Mouse (Mus musculus) kidney, adult 9 months (tissue): ENCODE results near the gene Mymx.
"Not testable (repeated sequence)": the region's sequence is repeated elsewhere in the genome, so short reads cannot be mapped to it uniquely, and the experiment has no call there.

Experiments
- DNase-seq: peaks from one replicate; pipeline ENCODE4 v3.0.0; 2022

Gene Mymx

GRCm38 (mm10) chr17:45601877-45602304 is at the start of gene Mymx:
Gene Mymx (minus strand): TSS chr17:45602102.
- peak; percentile 73 for DNase-seq

DNA sequence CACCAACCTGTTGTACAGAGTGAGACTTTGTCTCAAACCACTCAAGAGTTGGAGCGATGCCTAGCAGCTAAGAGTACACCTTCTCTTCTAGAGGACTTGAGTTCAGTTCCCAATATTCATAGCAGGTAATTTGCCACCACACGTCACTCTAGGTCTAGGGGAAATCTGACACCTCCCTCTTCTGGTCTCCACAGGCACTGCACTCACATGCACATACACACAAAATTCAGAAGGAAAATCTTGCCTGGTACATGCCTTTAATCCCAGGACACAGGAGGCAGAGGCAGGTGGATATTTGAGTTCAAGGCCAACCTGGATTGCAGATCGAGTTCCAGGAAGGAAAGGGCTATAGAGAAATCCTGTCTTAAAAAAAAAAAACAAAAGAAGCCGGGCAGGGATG is 42.3 kb upstream of the Mymx start:
- no peak for DNase-seq

- peak; percentile 51 for DNase-seq
Measured at GRCm38 (mm10) chr17:45642701-45643100, 40.8 kb upstream of the Mymx start.

GRCm38 (mm10) chr17:45641981-45642380 is 40.1 kb upstream of the Mymx start:
- no peak for DNase-seq

GRCm38 (mm10) chr17:45638596-45639295 is 36.8 kb upstream of the Mymx start:
- no peak for DNase-seq

- no peak for DNase-seq
Measured at GRCm38 (mm10) chr17:45634033-45634432, 32.1 kb upstream of the Mymx start.

DNA sequence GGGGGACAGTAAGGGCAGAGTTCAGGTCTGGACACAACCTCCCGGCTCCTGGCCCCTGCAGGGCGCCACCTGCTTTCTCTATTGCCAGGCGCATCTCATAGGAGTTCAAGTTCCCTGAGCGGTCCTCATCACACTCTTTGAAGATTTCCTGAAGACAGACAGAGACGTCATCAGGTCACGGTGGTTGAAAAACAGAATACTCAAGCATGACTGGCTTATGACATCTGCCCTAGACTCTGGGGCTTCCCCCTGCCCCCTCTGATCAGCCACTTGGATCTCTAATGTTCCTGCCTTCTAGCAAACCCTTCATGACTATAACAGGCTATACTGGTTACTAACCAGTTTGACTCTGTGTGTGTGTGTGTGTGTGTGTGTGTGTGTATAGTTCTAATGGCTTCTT is 30.0 kb upstream of the Mymx start:
- DNase-seq: no peak

- no peak for DNase-seq
Measured at GRCm38 (mm10) chr17:45630992-45631391, 29.1 kb upstream of the Mymx start.

DNA sequence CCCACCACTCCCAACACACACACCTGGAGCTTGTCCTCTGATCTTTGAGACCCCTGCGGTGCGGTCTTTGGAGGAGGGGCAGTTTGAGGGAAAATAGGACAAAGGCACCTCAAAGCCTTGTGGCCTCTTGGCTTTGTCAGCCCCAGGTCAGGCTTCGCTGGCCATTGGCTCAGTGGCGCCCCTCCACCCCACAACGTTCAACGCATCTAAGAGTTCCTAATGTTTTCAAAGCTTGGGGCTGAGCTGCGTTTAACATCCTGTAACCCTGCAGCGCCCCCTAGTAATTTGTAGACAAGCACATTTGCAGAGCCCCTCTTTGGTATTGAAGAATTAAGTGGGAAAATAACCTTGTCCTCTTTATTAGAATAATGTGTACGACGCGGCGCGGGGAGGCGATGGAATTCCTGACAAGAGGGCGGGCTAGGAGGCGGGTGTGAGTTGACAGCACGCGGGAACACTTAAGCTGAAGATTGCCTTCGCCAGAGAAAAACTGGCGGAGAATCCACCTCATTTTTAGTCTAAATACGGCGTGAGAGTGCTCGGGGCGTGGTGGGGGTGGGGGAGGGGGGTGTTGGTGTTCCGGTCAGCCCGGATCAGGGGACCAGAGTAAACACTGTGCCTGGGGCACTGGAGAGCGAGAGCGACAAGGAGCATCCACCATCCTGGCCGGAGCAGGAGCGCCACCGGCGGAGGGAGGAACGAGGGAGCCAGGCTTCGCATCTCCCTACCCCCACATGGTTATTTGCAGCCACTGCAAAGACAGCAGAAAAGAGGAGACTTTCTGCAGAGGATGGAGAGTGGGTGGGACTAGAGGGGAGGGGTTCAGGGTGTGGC is 28.2 kb upstream of the Mymx start:
- DNase-seq: peak; percentile 73

GRCm38 (mm10) chr17:45628885-45629855 is 27.3 kb upstream of the Mymx start:
- peak; percentile 41 for DNase-seq

- no peak for DNase-seq
Measured at GRCm38 (mm10) chr17:45628160-45628559, 26.3 kb upstream of the Mymx start.

DNA sequence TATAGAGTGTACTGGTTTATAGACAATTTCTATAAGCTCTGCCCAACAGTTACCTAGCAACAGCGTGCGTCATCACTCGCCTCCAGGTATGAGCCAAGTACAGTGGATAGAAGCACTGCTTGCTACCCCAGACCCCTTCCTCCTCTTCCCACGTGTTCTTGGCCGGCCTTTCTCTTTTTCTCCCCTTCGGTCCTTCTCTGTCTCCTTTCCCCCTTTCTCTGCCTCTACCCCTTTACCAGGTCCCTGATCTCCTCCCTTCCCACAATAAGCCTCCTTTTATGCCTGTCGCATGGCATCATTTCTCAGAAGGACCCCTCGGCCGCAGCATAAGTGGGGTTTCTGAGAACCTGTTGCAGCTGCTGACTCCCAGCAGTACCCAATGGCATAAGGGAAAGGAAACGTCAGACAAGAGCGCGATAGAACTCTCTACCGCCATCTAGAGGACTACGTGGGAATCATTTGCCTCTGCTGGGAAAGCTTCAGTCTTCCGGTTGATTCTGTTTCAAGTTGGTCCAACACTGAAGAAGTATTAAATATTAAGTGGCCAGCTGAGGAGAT is 24.8 kb upstream of the Mymx start:
- peak; percentile 82 for DNase-seq

DNA sequence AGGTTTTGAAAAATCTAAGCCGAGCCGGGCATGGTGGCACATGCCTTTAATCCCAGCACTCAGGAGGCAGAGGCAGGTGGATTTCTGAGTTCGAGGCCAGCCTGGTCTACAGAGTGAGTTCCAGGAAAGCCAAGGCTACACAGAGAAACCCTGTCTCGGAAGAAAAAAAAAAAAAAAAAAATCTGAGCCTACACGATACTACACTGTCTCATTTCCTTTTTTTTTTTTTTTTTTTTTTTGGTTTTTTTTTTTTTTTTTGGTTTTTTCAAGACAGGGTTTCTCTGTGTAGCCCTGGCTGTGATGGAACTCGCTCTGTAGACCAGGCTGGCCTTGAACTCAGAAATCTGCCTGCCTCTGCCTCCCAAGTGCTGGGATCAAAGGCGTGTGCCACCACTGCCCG is 21.5 kb upstream of the Mymx start:
- DNase-seq: not testable (repeated sequence)

DNA sequence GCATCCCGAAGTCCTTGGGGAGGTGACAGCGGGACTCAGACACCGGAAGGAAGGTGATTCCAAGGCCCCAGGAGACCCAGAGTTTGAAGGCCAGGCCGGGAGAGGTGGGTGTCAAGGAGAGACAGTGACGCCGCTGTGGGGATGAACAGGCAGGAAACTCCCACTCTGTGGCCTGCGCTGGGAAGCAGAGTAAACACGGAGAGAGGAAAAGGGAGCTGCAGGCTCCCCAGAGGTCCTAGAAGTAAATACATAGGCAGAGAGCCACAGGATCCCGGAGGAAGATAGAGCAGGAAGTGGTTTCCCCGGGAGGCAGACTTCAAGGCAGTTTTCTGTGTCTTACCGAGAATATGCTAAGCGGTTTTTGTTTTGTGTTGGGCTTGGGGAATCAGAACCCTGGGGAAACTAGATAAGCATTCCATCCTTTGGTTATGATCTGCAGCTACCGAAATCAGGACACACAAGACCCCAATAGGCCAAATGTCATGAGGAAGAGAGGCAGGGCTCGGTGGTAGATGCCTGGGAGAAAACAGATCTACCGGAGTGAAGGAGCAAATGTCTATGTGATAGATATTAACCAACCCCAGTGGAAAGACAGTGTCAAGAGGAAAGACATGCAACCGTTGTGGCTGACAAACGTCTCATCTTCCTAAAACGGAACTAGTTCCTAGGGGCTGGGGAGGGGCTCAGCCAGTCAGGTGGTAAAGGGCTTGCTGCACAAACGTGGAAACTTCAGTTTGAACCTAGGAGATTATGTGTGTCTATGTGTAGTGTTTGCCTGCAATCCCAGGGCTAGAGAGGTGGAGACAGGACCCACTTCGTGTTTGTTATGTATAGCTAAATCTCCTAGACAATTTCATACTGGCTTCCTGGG is 17.7 kb upstream of the Mymx start:
- DNase-seq: peak; percentile 44

GRCm38 (mm10) chr17:45618941-45619385 is 17.1 kb upstream of the Mymx start:
- DNase-seq: peak; percentile 70

DNA sequence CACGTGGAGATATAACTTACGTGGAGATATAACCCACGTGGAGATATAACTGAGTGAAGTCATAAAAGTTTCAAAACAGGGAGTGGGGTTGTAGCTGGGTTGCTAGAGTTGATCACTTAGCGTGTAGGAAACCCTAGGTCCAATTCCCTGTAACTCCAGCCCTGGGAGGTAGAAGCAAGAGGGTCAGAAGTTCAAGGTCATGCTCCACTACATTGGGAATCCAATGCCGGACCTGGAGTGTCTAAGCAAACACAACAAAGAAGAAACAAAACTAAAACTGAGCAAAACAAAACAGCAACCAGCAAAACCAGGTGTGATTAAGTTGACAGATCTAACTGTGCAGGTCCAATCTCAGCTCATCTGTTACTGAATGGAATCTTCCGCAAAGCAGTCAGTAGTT is 15.8 kb upstream of the Mymx start:
- no peak for DNase-seq

GRCm38 (mm10) chr17:45616679-45617078 is 14.8 kb upstream of the Mymx start:
- DNase-seq: no peak

DNA sequence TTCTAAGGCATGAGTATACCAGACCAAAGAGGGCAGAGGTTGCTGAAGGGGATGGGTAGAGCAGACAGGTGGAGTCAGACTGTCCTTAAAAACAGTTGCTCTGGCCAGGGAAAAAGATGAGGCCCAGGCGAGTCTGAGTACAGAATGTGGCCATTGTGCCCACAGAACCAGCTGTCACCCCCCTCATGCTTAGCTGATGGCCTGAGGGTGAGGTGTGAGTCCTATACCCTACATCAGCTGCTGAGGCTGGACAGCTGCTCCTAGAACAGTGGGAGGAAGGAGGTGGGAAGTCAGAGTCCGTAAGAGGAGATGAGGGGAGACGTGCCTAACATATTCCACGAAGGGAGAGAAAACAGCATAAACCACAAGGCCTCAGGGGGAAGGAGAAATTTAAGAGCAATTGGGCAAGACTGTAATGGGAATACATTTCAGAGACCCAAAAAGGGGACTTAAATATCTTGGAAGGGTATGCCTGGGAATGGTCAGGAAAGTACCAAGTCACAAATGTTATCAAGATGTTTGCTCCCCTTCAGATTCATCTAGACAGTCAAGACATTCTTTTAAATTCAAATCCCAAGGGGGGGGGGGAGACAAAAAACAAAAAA is 14.2 kb upstream of the Mymx start:
- DNase-seq: no peak

DNA sequence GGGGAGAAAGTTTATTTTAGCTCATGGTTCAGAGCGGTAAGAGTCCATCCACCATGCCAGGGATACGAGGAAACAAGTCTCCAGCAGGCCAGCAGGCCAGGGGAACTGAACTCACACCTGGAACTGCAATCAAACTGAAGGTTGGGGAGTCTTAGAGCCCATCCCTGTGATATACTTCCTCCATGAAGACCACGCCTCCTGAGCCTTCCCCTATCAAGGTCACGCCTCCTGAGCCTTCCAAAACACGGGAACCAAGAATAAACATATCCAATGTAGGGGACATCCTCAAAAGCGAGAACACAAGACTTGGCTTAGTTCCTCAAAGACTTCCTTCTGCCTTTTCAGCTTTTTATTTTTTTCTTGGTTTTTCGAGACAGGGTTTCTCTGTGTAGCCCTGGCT is 11.0 kb upstream of the Mymx start:
- DNase-seq: no peak

GRCm38 (mm10) chr17:45612008-45612407 is 10.1 kb upstream of the Mymx start:
- DNase-seq: no peak
